Mouse (Mus musculus) c-Kit-positive CD71-positive TER-119-negative erythroid progenitor cells, embryonic 14.5 days (primary cell): Measurements from ENCODE around the gene Deaf1.

ENCODE experiments used
- DNase-seq: peaks from one replicate; pipeline ENCODE4 v3.0.0-alpha.2; 2013; ENCODE audit warnings: low read depth

Deaf1 gene

GRCm38 (mm10) chr7:141339215-141339920 is 11.9 kb upstream of the Deaf1 start:
- no peak for DNase-seq

GRCm38 (mm10) chr7:141338576-141339131 is 11.2 kb upstream of the Deaf1 start, which contains the start of gene Eps8l2:
Eps8l2 (plus strand) TSS chr7:141338880.
- peak; percentile 28 for DNase-seq

- no peak for DNase-seq
Measured at GRCm38 (mm10) chr7:141337716-141338416, 10.4 kb upstream of the Deaf1 start.

GRCm38 (mm10) chr7:141336296-141336695 is 8.8 kb upstream of the Deaf1 start:
- DNase-seq, result no peak

- no peak for DNase-seq
Measured at GRCm38 (mm10) chr7:141335682-141336081, 8.2 kb upstream of the Deaf1 start.

GRCm38 (mm10) chr7:141335044-141335579 is 7.6 kb upstream of the Deaf1 start:
- DNase-seq, result no peak

- no peak for DNase-seq
Measured at GRCm38 (mm10) chr7:141331990-141332389, 4.5 kb upstream of the Deaf1 start.

GRCm38 (mm10) chr7:141330706-141331105 is 3.2 kb upstream of the Deaf1 start:
- no peak for DNase-seq

GRCm38 (mm10) chr7:141328373-141328990 is 992 bp upstream of the Deaf1 start:
- peak; percentile 17 for DNase-seq

GRCm38 (mm10) chr7:141326546-141327446 is 694 bp downstream of the Deaf1 start:
- no peak for DNase-seq

- DNase-seq, result no peak
Measured at GRCm38 (mm10) chr7:141324686-141325085, 2.8 kb downstream of the Deaf1 start.

- no peak for DNase-seq
Measured at GRCm38 (mm10) chr7:141319446-141319845, 8.0 kb downstream of the Deaf1 start.

GRCm38 (mm10) chr7:141317619-141318132 is 9.8 kb downstream of the Deaf1 start:
- no peak for DNase-seq

GRCm38 (mm10) chr7:141315974-141316373 is 11.5 kb downstream of the Deaf1 start:
- DNase-seq, result no peak

GRCm38 (mm10) chr7:141315076-141315475 is 12.4 kb downstream of the Deaf1 start:
- DNase-seq, result no peak

GRCm38 (mm10) chr7:141314416-141314815 is 13.1 kb downstream of the Deaf1 start:
- no peak for DNase-seq

GRCm38 (mm10) chr7:141304537-141304936 is 23.0 kb downstream of the Deaf1 start:
- DNase-seq, result no peak

- no peak for DNase-seq
Measured at GRCm38 (mm10) chr7:141302702-141303268, 24.7 kb downstream of the Deaf1 start.

- DNase-seq, result no peak
Measured at GRCm38 (mm10) chr7:141301386-141301785, 26.1 kb downstream of the Deaf1 start.

- no peak for DNase-seq
Measured at GRCm38 (mm10) chr7:141299175-141299574, 28.3 kb downstream of the Deaf1 start.
